Mouse (Mus musculus) urinary bladder, postnatal 25 days (tissue): ENCODE results near the gene Cryzl2.

Experiments
- DNase-seq: peaks from one replicate; pipeline ENCODE4 v3.0.0; 2022; ENCODE audit warnings: low spot score

The Cryzl2 gene

GRCm38 (mm10) chr1:157472716-157473115 lies 14.3 kb downstream of the Cryzl2 start:
- DNase-seq: no peak

GRCm38 (mm10) chr1:157474865-157475264 lies 16.5 kb downstream of the Cryzl2 start:
- DNase-seq: no peak

- no peak for DNase-seq
These were observed 17.9 kb downstream of the Cryzl2 start for GRCm38 (mm10) chr1:157476231-157476630.

- no peak for DNase-seq
These were observed 21.7 kb downstream of the Cryzl2 start for GRCm38 (mm10) chr1:157480090-157480489.

- no peak for DNase-seq
These were observed 22.5 kb downstream of the Cryzl2 start for GRCm38 (mm10) chr1:157480901-157481300.

- DNase-seq: no peak
These were observed 23.3 kb downstream of the Cryzl2 start for GRCm38 (mm10) chr1:157481666-157482065.

GRCm38 (mm10) chr1:157484161-157484560 lies 25.8 kb downstream of the Cryzl2 start:
- DNase-seq: no peak

GRCm38 (mm10) chr1:157500657-157501056 lies 42.3 kb downstream of the Cryzl2 start:
- no peak for DNase-seq

- no peak for DNase-seq
These were observed 43.1 kb downstream of the Cryzl2 start for GRCm38 (mm10) chr1:157501352-157501945.

- DNase-seq: no peak
These were observed 44.7 kb downstream of the Cryzl2 start for GRCm38 (mm10) chr1:157503071-157503470.

- peak; percentile 29 for DNase-seq
These were observed 48.1 kb downstream of the Cryzl2 start, which contains the start of gene Sec16b for GRCm38 (mm10) chr1:157506522-157506921. Gene Sec16b (plus strand): TSS chr1:157506728.

- DNase-seq: no peak
These were observed 48.7 kb downstream of the Cryzl2 start for GRCm38 (mm10) chr1:157506995-157507595.

GRCm38 (mm10) chr1:157507814-157508213 lies 49.4 kb downstream of the Cryzl2 start:
- DNase-seq: peak; percentile 10

- DNase-seq: no peak
These were observed 54.5 kb downstream of the Cryzl2 start for GRCm38 (mm10) chr1:157512690-157513448.

GRCm38 (mm10) chr1:157513559-157513958 lies 55.2 kb downstream of the Cryzl2 start:
- DNase-seq: no peak

GRCm38 (mm10) chr1:157514298-157514697 lies 55.9 kb downstream of the Cryzl2 start:
- no peak for DNase-seq

- no peak for DNase-seq
These were observed 58.7 kb downstream of the Cryzl2 start for GRCm38 (mm10) chr1:157516838-157517808.

GRCm38 (mm10) chr1:157518111-157518523 lies 59.7 kb downstream of the Cryzl2 start:
- DNase-seq: no peak

GRCm38 (mm10) chr1:157519396-157519795 lies 61.0 kb downstream of the Cryzl2 start:
- DNase-seq: no peak

GRCm38 (mm10) chr1:157522322-157522721 lies 63.9 kb downstream of the Cryzl2 start:
- DNase-seq: no peak

- DNase-seq: no peak
These were observed 66.4 kb downstream of the Cryzl2 start for GRCm38 (mm10) chr1:157524775-157525174.
